Mouse (Mus musculus) kidney, postnatal 14 days (tissue): Measurements from ENCODE around the gene Nfs1.
"Not testable (repeated sequence)": the region's sequence is repeated elsewhere in the genome, so short reads cannot be mapped to it uniquely, and the experiment has no call there.

Source experiments
- DNase-seq: peaks from one replicate; pipeline ENCODE4 v3.0.0; 2022; ENCODE audit warnings: mixed read lengths

The Nfs1 gene

DNA sequence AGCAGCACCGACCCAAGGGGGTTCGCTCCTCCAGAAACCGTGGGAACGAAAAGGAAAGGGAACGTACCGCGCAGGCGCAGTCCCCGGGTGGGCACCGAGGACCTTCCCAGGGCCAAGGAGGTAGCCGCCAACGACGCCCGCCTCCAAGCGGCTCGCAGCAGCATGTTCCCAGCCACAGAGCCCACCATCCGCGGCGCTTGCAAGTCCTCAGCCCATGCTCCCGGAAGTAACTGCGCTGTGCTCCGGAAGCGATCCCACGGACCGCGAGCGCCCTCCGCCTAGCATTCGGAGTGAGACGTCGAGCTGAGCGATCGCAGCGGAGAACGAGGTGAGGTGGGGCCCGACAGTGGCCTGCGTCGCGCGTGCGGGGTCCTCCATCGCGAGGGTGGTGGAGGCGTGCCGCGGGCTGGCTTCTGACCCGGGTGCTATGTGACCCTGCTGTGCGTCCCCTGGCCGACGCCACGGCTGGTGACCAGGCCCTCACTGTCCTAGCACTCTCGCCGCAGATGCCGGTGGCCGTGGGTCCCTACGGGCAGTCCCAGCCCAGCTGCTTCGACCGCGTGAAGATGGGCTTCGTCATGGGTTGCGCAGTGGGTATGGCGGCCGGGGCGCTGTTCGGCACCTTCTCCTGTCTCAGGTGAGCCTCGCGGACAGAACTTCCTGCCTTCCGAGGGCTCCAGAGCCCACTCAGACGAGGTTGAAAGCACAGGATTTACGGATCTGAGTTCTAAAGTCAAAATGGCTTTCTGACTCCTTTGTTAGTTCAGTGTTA is at the start of gene Nfs1, which contains the start of gene Romo1:
Gene Nfs1 (minus strand): TSS at position 234 of the 772 bp plus-strand sequence.
Gene Romo1 (plus strand): TSS at position 87 of the 772 bp plus-strand sequence.
- DNase-seq: peak; percentile 94

DNA sequence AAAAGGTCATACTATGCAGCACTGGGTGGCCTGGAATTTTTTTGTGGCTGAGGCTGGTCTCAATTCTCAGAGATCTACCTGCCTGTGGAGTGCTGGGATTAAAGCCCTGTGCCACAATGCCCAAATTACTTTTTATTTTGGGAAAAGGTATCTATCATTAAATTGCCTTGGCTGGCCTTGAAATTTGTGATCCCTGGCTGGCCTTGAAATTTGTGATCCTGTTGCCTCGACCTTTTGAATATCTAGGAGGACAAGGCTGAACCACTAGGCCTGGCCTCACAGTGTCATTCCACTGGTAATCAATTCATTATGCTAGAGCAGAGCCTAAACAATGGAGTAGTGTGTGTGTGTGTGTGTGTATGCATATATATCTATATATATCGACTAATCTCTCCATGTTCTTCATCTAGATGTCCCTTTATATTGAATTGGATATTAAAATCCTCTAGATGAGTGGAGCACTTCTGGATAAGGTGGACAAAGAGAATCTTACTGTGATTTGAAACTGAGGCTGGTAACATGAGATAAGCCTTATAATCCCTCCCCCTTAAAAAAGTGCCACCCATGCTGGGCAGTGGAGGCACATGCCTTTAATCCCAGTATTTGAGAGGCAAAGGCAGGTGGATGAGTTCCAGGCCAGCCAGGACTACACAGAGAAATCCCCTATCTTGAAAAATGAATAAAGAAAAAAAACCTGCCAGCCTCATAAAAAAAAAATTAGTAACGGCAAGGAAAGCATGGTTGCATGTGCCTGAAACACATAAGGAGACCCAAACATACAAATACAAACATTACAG is 49.3 kb upstream of the Nfs1 start:
- DNase-seq: no peak

- no peak for DNase-seq
Measured at GRCm38 (mm10) chr2:156192068-156192467, 48.1 kb upstream of the Nfs1 start.

DNA sequence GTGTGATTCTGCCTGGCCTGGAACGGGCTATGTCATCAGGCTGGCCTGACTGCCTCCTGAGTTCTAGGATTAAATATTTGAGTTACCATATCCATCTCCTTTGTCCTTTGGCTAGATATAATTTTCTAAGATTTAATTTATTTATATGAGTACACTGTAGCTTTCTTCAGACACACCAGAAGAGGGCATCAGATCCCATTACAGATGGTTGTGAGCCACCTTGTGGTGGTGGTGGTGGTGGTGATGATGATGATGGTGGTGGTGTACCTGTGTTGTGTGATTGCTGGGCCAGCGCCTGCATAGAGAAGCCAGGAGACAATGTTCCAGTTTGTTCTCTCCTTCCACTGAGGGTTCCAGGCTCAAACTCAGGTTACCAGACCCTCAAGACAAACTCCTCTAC is 47.6 kb upstream of the Nfs1 start:
- no peak for DNase-seq

DNA sequence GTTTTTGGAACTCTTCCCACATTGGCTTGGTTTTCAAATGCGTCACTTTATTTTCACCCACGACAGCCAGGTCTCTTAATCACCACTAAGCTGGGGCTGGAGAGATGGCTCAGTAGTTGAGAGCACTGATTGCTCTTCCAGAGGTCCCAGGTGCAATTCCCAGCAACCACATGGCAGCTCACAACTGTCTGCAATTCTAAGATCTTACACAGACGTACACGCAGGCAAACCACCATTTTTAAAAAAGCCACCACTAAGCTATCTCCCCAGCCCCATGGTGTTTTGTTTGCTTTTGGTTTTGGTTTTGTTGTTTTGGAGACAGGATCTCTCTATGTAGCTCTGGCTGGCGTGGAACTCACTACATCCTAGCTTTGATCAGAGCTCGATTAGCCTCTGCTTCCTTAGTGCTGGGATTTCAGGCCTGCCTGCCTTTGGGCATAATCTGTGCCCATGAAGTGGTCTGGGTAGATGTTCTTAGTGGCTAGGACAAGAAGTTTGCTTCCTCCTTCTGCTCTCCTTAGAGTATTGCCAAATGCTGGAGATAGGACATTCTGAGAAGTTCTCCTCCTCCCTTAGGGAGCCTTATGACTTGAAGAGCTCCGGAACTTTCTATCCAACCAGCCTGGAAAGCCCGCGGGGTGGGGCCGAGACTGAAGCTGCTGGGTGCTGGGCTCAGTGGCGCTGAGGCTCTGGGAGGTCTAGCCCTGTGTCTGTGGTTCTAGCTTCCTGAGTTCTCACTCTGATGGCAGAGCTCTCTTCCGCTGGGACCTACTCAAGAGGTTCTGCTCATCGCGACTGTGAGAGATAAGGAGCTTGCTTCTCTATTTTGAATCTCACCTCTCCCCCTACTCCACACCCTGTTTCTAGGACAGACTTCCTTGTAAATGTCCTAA is 46.3 kb upstream of the Nfs1 start:
- no peak for DNase-seq

DNA sequence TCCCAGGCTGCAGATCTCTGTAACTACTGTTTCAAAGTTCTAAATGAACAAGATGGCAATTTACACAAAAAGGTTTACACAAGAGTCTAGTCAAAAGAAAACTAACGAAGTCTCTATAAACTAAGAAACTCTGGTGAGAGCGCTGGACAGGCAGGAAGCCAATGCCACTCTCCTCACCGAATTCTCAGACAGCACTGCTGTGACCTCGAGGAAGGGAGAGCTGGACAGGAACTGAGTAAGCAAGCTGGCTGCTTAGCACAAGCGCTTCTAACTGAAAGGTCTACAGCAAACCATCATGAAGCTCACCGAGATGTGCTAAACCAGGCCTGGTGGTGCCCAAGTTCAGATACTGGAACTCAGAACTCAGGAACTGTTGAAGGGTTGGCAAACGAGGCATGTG is 45.3 kb upstream of the Nfs1 start:
- not testable (repeated sequence) for DNase-seq

GRCm38 (mm10) chr2:156181592-156181991 is 37.6 kb upstream of the Nfs1 start:
- DNase-seq: no peak

DNA sequence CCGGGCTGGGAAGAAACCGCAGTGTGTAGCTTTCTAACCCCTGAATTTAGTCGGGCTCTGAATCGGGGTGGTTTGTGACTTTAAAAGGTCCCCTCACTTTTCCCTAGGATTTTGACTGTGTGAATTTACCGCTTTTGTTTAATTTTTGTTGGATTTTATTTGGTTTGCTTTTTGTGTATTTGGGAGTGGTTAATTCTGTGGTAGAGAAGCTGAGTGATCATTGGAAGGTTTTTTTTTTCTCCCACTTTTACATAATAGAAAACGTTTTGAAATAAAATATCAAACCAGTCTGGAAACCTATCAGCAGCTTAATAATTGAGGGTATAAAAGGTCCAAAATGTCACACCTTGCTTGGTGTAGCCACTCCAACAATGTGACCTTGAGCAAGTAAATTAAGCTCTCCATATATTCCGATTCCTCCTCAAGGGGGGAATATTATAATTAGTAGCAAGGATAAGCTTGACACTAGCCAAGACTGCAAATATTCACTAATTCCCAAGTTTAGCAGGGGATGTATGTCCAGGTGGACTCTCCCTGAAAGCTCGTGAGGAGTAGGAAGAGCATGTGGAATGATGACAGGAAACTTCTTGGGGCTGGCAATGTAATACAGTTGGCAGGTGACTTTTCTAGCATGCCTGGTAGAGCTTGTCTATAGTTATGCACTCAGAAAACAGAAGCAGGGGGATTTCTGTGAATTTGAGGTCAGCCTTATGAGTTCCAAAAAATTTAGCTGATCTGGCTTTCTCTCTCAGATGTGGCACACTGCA is 37.0 kb upstream of the Nfs1 start:
- no peak for DNase-seq

DNA sequence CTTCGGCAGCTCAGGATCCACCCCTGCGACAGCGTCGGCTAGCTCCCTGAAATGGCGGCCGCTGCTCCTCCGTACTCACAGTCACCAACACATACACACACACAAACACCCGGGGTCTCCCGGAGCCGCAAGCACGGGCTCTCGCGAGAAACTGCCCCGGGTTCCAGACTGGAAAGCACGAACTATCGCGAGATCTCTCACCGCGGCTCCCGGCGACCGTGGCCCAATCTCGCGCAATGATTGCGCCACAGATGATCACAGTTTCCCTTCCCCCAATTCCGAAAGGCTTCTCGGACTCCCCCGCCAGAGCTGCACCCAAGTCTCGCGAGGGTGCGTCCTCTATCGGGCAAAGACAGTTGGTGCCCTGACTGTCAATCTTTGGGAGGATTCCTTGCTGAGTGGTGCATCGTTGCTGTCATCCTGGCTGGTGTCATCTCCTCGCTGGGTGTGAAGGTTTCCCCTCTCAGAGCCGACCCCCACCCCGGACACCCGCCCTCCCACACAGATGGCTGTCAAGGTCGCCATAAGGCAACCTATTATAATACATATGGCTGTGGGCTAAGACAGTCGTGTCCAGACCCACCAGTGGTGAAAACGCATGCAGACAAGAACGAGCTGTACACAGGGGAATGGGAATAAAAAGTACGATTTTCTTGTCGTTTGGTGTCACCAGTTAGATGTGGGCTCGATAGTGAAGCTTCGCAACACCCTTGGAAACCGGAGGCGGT is 36.3 kb upstream of the Nfs1 start, which contains the start of gene Rbm39:
Gene Rbm39 (minus strand): TSS at position 145 of the 728 bp plus-strand sequence.
- DNase-seq: peak; percentile 100

- no peak for DNase-seq
Measured at GRCm38 (mm10) chr2:156179796-156180093, 35.8 kb upstream of the Nfs1 start.

GRCm38 (mm10) chr2:156179046-156179795 is 35.2 kb upstream of the Nfs1 start:
- peak; percentile 86 for DNase-seq

DNA sequence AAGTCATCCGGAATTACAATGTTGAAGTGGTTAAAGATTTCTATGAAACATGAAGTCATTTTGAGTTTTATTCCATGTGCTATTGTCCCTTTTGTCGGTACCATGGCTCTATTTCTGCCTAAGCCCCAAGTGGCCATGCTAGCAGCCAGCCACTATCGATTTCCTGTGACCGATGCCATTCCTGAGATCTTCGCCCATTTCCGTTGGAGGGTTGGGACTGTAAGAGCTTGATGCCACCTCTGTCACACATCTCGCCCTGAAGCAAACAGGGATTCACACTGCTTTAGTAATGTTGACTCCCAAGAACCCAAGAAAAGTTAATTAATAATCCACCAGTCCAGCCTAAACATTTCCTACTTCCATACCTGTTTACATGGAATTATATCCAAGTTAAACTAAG is 33.7 kb upstream of the Nfs1 start:
- DNase-seq: no peak

GRCm38 (mm10) chr2:156177079-156177478 is 33.1 kb upstream of the Nfs1 start:
- no peak for DNase-seq

- no peak for DNase-seq
Measured at GRCm38 (mm10) chr2:156166557-156166956, 22.6 kb upstream of the Nfs1 start.

GRCm38 (mm10) chr2:156165478-156165877 is 21.5 kb upstream of the Nfs1 start:
- no peak for DNase-seq

DNA sequence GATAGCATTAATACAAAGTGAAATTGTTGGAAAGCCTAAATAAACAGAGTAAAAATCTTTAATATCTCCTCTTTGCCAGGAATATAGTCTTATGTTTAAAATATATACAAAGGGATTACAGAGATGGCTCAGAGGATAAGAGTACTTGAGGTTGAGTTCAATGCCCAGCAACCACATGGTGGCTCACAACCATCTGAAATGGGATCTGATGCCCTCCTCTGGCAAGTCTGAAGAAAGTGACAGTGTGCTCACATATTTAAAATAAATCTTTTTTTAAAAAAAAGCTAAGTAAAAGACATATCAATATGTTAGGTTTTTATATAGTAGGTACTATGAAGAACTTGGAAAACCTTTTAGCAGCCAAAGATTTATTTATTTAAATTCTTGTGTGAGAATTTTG is 7.6 kb upstream of the Nfs1 start:
- no peak for DNase-seq

DNA sequence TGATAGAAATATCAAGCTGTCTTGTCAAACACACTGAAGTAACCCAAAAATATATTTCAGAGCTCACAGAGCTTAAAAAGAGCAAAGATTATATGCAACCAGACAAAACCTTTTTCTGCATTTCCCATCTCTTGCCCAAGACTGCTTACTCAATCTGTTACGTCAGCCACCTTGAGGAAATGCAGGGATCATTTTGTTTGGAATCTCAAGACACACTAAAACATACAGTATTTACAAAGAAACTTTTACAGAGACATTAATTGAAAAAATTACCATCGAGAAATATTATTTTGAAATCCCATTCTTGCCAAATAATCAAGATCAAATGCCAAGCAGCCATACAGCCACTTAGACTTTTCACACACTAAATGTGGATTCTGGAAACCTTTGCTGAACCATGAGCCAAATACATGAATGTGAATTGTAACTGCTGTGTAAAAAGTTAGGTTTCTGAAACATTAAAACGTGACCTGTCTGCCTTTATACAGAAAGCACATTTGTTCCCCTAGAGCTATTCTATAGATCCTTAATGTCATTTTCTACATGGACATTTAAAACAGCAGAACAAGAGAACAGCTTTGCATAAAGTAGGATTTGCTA is 3.4 kb upstream of the Nfs1 start:
- DNase-seq: no peak

- no peak for DNase-seq
Measured at GRCm38 (mm10) chr2:156146272-156146989, 2.4 kb upstream of the Nfs1 start.

GRCm38 (mm10) chr2:156145486-156146130 is 1.6 kb upstream of the Nfs1 start:
- DNase-seq: no peak
